Mouse (Mus musculus): ENCODE results near the gene Itgam. TPM values are rescaled to one million over a fixed set of nuclear protein-coding genes. Genes with fewer than 3 reads are reported as not detected.
"Not testable (repeated sequence)": the region's sequence is repeated elsewhere in the genome, so short reads cannot be mapped to it uniquely, and the experiment has no call there.

The Itgam gene
- polyA plus RNA-seq, 1 experiment from 2014 or later, result 0.73 TPM

DNA sequence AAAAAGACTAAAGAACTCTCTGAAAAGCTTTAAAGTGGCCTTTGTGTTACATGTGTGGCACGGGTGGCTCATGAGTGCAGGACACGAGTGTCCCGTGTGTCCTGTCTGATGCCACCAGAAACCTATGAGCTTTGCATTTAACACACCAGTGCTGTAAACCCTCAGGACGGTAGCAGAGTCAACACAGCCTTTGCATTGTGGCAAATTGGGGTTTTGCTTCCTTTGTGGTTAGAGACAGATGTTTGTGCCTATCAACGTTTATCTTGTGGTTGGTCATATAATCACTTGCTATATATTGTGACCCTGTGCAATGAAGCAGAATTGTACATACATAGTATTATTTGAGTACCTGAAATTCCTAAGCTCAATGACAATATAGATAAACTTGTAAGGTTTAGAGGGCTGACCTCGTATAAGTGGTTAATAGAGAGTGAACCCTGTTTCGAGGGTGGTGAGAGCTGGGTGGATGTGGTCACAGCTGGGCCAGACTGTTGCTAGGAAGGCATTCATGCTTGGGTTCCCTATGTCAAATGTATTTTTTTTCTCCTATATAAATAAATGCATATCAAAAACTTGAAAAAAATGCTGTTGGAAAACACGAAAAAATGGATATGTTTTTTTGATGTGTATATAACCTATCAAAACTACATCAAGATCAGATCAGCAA, 96.4 kb downstream of the Itgam start:
- DNase-seq (ENCODE audit: low spot score); H3K4me1 ChIP-seq (replicated peaks); H3K9me3 ChIP-seq; H3K36me3 ChIP-seq; H3K27me3 ChIP-seq (ENCODE audit: insufficient read depth, poor library complexity, severe bottlenecking); H3K27ac ChIP-seq; H3K4me3 ChIP-seq: not testable (repeated sequence)
- whole genome bisulfite sequencing, result 87% methylated on average over 8 of the region's 8 CpGs

DNA sequence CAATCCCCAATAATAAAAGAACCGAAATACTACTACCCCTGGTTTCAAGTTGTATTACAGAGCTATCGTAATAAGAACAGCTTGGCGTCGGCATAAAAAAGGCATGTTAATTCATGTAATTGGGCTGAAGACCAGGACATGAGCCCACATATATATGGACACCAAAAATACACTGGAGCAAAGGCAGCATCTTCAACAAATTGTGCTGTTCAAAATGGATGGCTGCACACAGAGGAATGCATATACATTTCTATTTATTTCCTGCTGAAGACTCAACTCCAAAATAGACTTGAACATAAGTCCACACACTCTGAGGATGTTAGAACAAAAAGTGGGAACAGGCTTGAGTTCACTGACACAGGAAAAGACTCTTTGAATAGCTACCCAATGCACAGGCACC, 101.6 kb downstream of the Itgam start:
- no peak overlapping the region for H3K4me3 ChIP-seq
- no peaks in the 10 kb centered on the region for H3K36me3 ChIP-seq
- 94% methylated on average over 4 of the region's 4 CpGs for WGBS
- no peaks in the 10 kb centered on the region for H3K9me3 ChIP-seq
- no peaks in the 10 kb centered on the region for H3K27me3 ChIP-seq (ENCODE audit: insufficient read depth, poor library complexity, severe bottlenecking)
- no peaks in the 10 kb centered on the region for H3K4me1 ChIP-seq (replicated peaks)
- no peak for DNase-seq (ENCODE audit: low spot score)
- no peak overlapping the region for H3K27ac ChIP-seq

DNA sequence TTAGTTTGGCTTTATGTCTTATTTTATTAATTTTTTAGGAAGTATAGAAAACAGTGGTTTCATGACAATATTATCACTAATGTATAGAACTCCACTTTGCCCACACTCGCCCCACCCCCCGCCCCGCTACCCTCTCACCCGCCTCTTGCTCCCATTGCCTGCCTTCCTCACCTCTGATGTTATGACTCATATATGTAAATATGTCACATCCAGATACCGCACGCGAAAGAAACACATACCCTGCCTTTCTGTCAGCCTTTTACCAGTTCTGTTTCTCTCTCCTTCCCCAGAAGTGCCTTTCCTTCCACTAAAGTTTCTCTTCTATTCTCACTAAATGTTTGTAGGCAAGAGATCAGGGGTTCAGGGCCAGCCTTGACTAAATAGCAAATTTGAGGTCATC, 104.0 kb downstream of the Itgam start:
- Histone ChIP-seq H3K4me1 (replicated peaks) (no peaks in the 10 kb centered on the region), H3K36me3 (no peaks in the 10 kb centered on the region), H3K9me3 (no peaks in the 10 kb centered on the region), H3K4me3 (no peak overlapping the region), H3K27me3 (ENCODE audit: insufficient read depth, poor library complexity, severe bottlenecking) (no peaks in the 10 kb centered on the region), H3K27ac (no peak overlapping the region)
- DNase-seq (ENCODE audit: low spot score), result no peak
- 92% methylated on average over 7 of the region's 7 CpGs for WGBS

Other genes with a start within 250 kb of the Itgam start
- gene Stx4a, start 238.3 kb upstream of the Itgam start, polyA plus RNA-seq (2016; fragmentation: Nextera tagmentation; extraction: Ambion mirVana), result 15.2 and 21.6 TPM in 2 replicates
- 5.0 and 8.5 TPM in 2 replicates for gene Stx1b, start 238.1 kb upstream of the Itgam start, polyA plus RNA-seq (2016; fragmentation: Nextera tagmentation; extraction: Ambion mirVana)
- 19.0 and 19.2 TPM in 2 replicates for gene Zfp646, start 186.4 kb upstream of the Itgam start, polyA plus RNA-seq (2016; fragmentation: Nextera tagmentation; extraction: Ambion mirVana)
- gene Zfp668, start 185.8 kb upstream of the Itgam start, polyA plus RNA-seq (2016; fragmentation: Nextera tagmentation; extraction: Ambion mirVana), result 41.4 and 42.3 TPM in 2 replicates
- gene Prss53, start 171.7 kb upstream of the Itgam start, polyA plus RNA-seq (2016; fragmentation: Nextera tagmentation; extraction: Ambion mirVana), result 0.51 and 1.1 TPM in 2 replicates
- gene Gm21974, start 167.2 kb upstream of the Itgam start, polyA plus RNA-seq (2016; fragmentation: Nextera tagmentation; extraction: Ambion mirVana), result not detected in 2 replicates
- gene Vkorc1, start 167.0 kb upstream of the Itgam start, polyA plus RNA-seq (2016; fragmentation: Nextera tagmentation; extraction: Ambion mirVana), result 49.7 and 54.7 TPM in 2 replicates
- gene Bckdk, start 158.6 kb upstream of the Itgam start, polyA plus RNA-seq (2016; fragmentation: Nextera tagmentation; extraction: Ambion mirVana), result 115 and 123 TPM in 2 replicates
- 50.4 TPM in 2 replicates for gene Kat8, start 150.1 kb upstream of the Itgam start, polyA plus RNA-seq (2016; fragmentation: Nextera tagmentation; extraction: Ambion mirVana)
- gene Prss8, start 132.5 kb upstream of the Itgam start, polyA plus RNA-seq (2016; fragmentation: Nextera tagmentation; extraction: Ambion mirVana), result 5.3 and 9.7 TPM in 2 replicates
- gene Prss36, start 115.9 kb upstream of the Itgam start, polyA plus RNA-seq (2016; fragmentation: Nextera tagmentation; extraction: Ambion mirVana), result 10.4 and 11.6 TPM in 2 replicates
- gene Fus, start 95.2 kb upstream of the Itgam start, polyA plus RNA-seq (2016; fragmentation: Nextera tagmentation; extraction: Ambion mirVana), result 328 and 333 TPM in 2 replicates
- gene Pycard, start 68.8 kb upstream of the Itgam start, polyA plus RNA-seq (2016; fragmentation: Nextera tagmentation; extraction: Ambion mirVana), result 9.5 and 12.4 TPM in 2 replicates
- gene Trim72, start 58.7 kb upstream of the Itgam start, polyA plus RNA-seq (2016; fragmentation: Nextera tagmentation; extraction: Ambion mirVana), result not detected in 2 replicates
- 0.04 TPM in 1 of 2 replicates, not detected in the other for gene Gm49368, start within 50 bp of the Itgam start, polyA plus RNA-seq (2016; fragmentation: Nextera tagmentation; extraction: Ambion mirVana)
- gene Itgax, start 66.9 kb downstream of the Itgam start, polyA plus RNA-seq (2016; fragmentation: Nextera tagmentation; extraction: Ambion mirVana), result not detected in 2 replicates
- gene Itgad, start 91.7 kb downstream of the Itgam start, polyA plus RNA-seq (2016; fragmentation: Nextera tagmentation; extraction: Ambion mirVana), result not detected in 2 replicates
- gene Cox6a2, start 143.7 kb downstream of the Itgam start, polyA plus RNA-seq (2016; fragmentation: Nextera tagmentation; extraction: Ambion mirVana), result 0.25 TPM in 1 of 2 replicates, not detected in the other
- 16.7 and 19.6 TPM in 2 replicates for gene Armc5, start 174.7 kb downstream of the Itgam start, polyA plus RNA-seq (2016; fragmentation: Nextera tagmentation; extraction: Ambion mirVana)
- 10.2 and 13.5 TPM in 2 replicates for gene 9130023H24Rik, start 175.4 kb downstream of the Itgam start, polyA plus RNA-seq (2016; fragmentation: Nextera tagmentation; extraction: Ambion mirVana)
- gene Tgfb1i1, start 184.2 kb downstream of the Itgam start, polyA plus RNA-seq (2016; fragmentation: Nextera tagmentation; extraction: Ambion mirVana), result 37.9 and 50.9 TPM in 2 replicates
- 0.29 TPM in 1 of 2 replicates, not detected in the other for gene Slc5a2, start 203.0 kb downstream of the Itgam start, polyA plus RNA-seq (2016; fragmentation: Nextera tagmentation; extraction: Ambion mirVana)
- gene BC017158, start 235.5 kb downstream of the Itgam start, polyA plus RNA-seq (2016; fragmentation: Nextera tagmentation; extraction: Ambion mirVana), result 24.7 and 26.8 TPM in 2 replicates

Data from hindbrain, embryonic 10.5 days (tissue).